Mouse (Mus musculus) lung, postnatal 0 days (tissue): Measurements from ENCODE around the gene Stat1. TPM values are rescaled to one million over a fixed set of nuclear protein-coding genes. Genes with fewer than 3 reads are reported as not detected.

Experiments
- ATAC-seq: fragments of 200-750 bp; cut with Nextera tagmentation; 2 replicates; pipeline ENCODE4 v1.8.0; 2017; ENCODE audit warnings: moderate library complexity
- DNase-seq: peaks from one replicate; pipeline ENCODE4 v3.0.0-alpha.2; 2016; ENCODE audit warnings: low spot score
- H3K27ac ChIP-seq: fragments of 300-500 bp; sonication (generic); 2 replicates; pipeline ENCODE4 v1.5.1; 2014; ENCODE audit warnings: antibody characterized with exemption, mild to moderate bottlenecking, low read length, mixed read lengths
- H3K27me3 ChIP-seq: fragments of 300-500 bp; sonication (generic); replicated peaks from 2 replicates; pipeline ENCODE4 v1.6.1; 2014; ENCODE audit warnings: low read length, mixed read lengths; ENCODE audit not compliant: insufficient read depth
- H3K36me3 ChIP-seq: fragments of 300-500 bp; sonication (generic); 2 replicates; pipeline ENCODE4 v1.6.1; 2014; ENCODE audit warnings: low read length, mixed read lengths; ENCODE audit not compliant: insufficient read depth
- H3K4me1 ChIP-seq: fragments of 300-500 bp; sonication (generic); 2 replicates; pipeline ENCODE4 v1.6.1; 2014; ENCODE audit warnings: antibody characterized with exemption, low read depth, low read length, mixed read lengths; ENCODE audit not compliant: insufficient read depth
- H3K4me2 ChIP-seq: fragments of 300-500 bp; sonication (generic); replicated peaks from 2 replicates; pipeline ENCODE4 v1.6.1; 2014; ENCODE audit warnings: low read depth, mild to moderate bottlenecking, low read length, moderate library complexity, mixed read lengths
- H3K4me3 ChIP-seq: fragments of 300-500 bp; sonication (generic); 2 replicates; pipeline ENCODE4 v1.5.1; 2014; ENCODE audit warnings: low read depth, low read length
- H3K9ac ChIP-seq: fragments of 300-500 bp; sonication (generic); replicated peaks from 2 replicates; pipeline ENCODE4 v1.6.1; 2014; ENCODE audit warnings: low read depth, mild to moderate bottlenecking
- H3K9me3 ChIP-seq: fragments of 300-500 bp; sonication (generic); 2 replicates; pipeline ENCODE4 v1.6.1; 2016; ENCODE audit warnings: low read length, mixed read lengths
- CTCF ChIP-seq: IDR thresholded peaks from 2 replicates; pipeline ENCODE4 v1.5.1; 2016; ENCODE audit warnings: antibody characterized with exemption, mild to moderate bottlenecking
- EP300 ChIP-seq: IDR thresholded peaks from 2 replicates; pipeline ENCODE4 v1.6.1; 2016; ENCODE audit warnings: antibody characterized with exemption, mild to moderate bottlenecking, control low read depth
- WGBS: fragments of 180-500 bp; shearing (Covaris S2); extraction: QIAGEN DNeasy Blood & Tissue Kit; methylation state at CpG from one replicate; pipeline ENCODE4 v1.1.7; 2014; 5-methylcytosine and 5-hydroxymethylcytosine counted together
- polyA plus RNA-seq: library from polyadenylated mRNA; unstranded; fragments of >200 nt; fragmentation: Nextera tagmentation; extraction: Ambion mirVana; gene quantifications from 2 replicates; pipeline ENCODE4 v1.2.1, GENCODE M21; 2015

Gene Stat1
- polyA plus RNA-seq, 1 experiment from 2014 or later: 36.3 TPM

- H3K9ac ChIP-seq: no peak overlapping the region
- H3K4me1 ChIP-seq: no peaks in the 10 kb centered on the region
- no peak overlapping the region for H3K4me3 ChIP-seq
- DNase-seq: no peak
- WGBS: 87% methylated on average over 9 of the region's 9 CpGs
- no peaks in the 10 kb centered on the region for H3K27me3 ChIP-seq
- ATAC-seq: no peak
- H3K27ac ChIP-seq: no peak overlapping the region
- peaks cover 62% of the 10 kb centered on the region for H3K36me3 ChIP-seq
- H3K4me2 ChIP-seq: no peak overlapping the region
- no peaks in the 10 kb centered on the region for H3K9me3 ChIP-seq
- TF ChIP-seq CTCF (no peak), EP300 (no peak)
Measured at GRCm38 (mm10) chr1:52140534-52140933, 21.3 kb downstream of the Stat1 start.

- DNase-seq (no peak), ATAC-seq (no peak)
- Histone ChIP-seq H3K27ac (no peak overlapping the region), H3K27me3 (no peaks in the 10 kb centered on the region), H3K4me2 (no peak overlapping the region), H3K36me3 (peaks cover 53% of the 10 kb centered on the region), H3K4me3 (no peak overlapping the region), H3K9me3 (no peaks in the 10 kb centered on the region), H3K9ac (no peak overlapping the region), H3K4me1 (no peaks in the 10 kb centered on the region)
- TF ChIP-seq CTCF: no peak
- TF ChIP-seq EP300: no peak
- 36% methylated on average over 3 of the region's 3 CpGs for WGBS
Measured at GRCm38 (mm10) chr1:52141482-52141881, 22.2 kb downstream of the Stat1 start.

GRCm38 (mm10) chr1:52142117-52142516, 22.9 kb downstream of the Stat1 start:
- no peak overlapping the region for H3K9ac ChIP-seq
- TF ChIP-seq EP300 (no peak), CTCF (no peak)
- H3K4me1 ChIP-seq: no peaks in the 10 kb centered on the region
- ATAC-seq (no peak), DNase-seq (no peak)
- H3K27ac ChIP-seq: no peak overlapping the region
- WGBS: 64% methylated on average over 4 of the region's 4 CpGs
- no peaks in the 10 kb centered on the region for H3K9me3 ChIP-seq
- H3K4me2 ChIP-seq: no peak overlapping the region
- no peaks in the 10 kb centered on the region for H3K27me3 ChIP-seq
- H3K4me3 ChIP-seq: no peak overlapping the region
- H3K36me3 ChIP-seq: peaks cover 47% of the 10 kb centered on the region

GRCm38 (mm10) chr1:52143191-52143590, 24.0 kb downstream of the Stat1 start:
- Histone ChIP-seq H3K4me2 (no peak overlapping the region), H3K4me1 (no peaks in the 10 kb centered on the region), H3K9ac (no peak overlapping the region), H3K4me3 (no peak overlapping the region), H3K36me3 (peaks cover 48% of the 10 kb centered on the region), H3K27ac (no peak overlapping the region), H3K27me3 (no peaks in the 10 kb centered on the region), H3K9me3 (no peaks in the 10 kb centered on the region)
- 78% methylated on average over 4 of the region's 4 CpGs for WGBS
- DNase-seq (no peak), ATAC-seq (no peak)
- TF ChIP-seq EP300 (no peak), CTCF (no peak)

- ATAC-seq (no peak), DNase-seq (no peak)
- Histone ChIP-seq H3K27me3 (no peaks in the 10 kb centered on the region), H3K27ac (no peak overlapping the region), H3K4me2 (no peak overlapping the region), H3K4me1 (no peaks in the 10 kb centered on the region), H3K9me3 (no peaks in the 10 kb centered on the region), H3K4me3 (no peak overlapping the region), H3K36me3 (peaks cover 44% of the 10 kb centered on the region), H3K9ac (no peak overlapping the region)
- TF ChIP-seq CTCF (no peak), EP300 (no peak)
- 85% methylated on average over 7 of the region's 7 CpGs for WGBS
Measured at GRCm38 (mm10) chr1:52143596-52144156, 24.4 kb downstream of the Stat1 start.

GRCm38 (mm10) chr1:52144907-52145306, 25.7 kb downstream of the Stat1 start:
- DNase-seq: no peak
- Histone ChIP-seq H3K9ac (no peak overlapping the region), H3K4me2 (no peak overlapping the region), H3K9me3 (no peaks in the 10 kb centered on the region), H3K27me3 (no peaks in the 10 kb centered on the region), H3K4me1 (no peaks in the 10 kb centered on the region), H3K4me3 (no peak overlapping the region), H3K27ac (no peak overlapping the region), H3K36me3 (peaks cover 38% of the 10 kb centered on the region)
- WGBS: 77% methylated on average over 10 of the region's 10 CpGs
- TF ChIP-seq CTCF (no peak), EP300 (no peak)
- ATAC-seq: no peak
